Mouse (Mus musculus) R1 (cell line): ENCODE data around the gene Slc25a39.

Experiments used
- DNase-seq: peaks from one replicate; pipeline ENCODE4 v3.0.0-alpha.2; 2018; ENCODE audit warnings: low read depth, low spot score

Slc25a39 gene

DNA sequence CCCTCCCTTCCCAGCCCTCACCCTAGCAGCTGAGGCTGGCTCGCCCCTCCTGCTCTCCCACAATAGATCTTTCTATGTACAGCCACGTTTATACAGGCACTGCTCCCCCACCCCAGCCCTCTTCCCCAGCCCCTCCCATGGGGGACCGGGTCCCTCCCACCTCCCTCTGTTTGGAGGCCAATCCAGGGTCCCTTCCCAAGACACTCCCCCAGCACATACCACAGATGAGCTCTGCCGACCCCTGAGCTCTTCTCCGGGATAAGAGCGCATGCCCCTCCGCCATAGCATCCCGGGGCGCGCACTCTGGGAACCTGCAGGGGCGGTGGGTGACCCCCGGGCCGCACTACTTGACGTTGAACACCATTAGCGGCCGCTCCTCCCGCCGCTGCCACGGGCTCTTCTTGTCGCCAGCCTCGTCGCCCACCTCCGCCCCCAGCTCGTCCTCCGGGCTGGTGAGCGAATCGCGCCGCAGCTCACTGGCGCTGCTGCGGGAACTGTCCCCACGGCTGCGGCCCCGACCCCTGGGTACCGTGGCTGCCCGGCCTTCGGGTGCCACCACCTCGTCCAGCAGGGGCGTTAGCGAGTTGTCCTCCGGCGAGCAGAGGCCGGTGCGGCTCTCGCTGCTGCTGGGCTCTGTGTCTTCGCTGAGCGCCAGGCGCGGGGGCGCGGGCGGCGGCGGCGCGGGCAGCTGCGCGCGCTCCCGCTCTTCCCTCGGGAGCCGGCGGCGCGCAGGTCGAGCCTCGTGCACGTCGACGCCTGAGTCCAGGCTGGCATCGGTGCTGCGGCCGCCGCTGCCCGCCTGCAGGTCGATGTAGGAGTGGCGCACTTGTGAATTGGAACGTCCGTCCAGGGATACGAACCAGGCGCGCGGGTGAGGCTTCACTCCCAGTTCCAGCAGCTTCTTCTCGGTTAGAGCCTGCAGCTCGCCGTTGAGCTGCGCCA is 29.6 kb upstream of the Slc25a39 start:
- DNase-seq, result peak; percentile 96

DNA sequence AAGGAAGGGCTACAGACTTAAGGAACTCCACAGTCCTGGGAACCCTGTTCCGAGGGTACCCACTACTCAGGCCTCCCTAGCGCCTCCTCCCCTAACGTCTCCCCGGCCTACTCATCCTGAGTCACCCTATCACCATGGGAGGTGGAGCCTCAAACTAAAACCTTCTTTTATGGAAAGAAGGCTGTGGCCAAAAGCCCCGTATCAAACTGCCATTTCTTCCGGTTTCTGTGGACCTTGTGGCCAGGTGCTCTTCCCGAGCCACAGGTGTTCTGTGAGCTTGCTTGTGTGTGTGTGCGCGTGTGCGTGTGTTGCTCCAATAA is 28.7 kb upstream of the Slc25a39 start:
- DNase-seq, result peak; percentile 28

- no peak for DNase-seq
Measured at GRCm38 (mm10) chr11:102435754-102436470, 28.2 kb upstream of the Slc25a39 start.

DNA sequence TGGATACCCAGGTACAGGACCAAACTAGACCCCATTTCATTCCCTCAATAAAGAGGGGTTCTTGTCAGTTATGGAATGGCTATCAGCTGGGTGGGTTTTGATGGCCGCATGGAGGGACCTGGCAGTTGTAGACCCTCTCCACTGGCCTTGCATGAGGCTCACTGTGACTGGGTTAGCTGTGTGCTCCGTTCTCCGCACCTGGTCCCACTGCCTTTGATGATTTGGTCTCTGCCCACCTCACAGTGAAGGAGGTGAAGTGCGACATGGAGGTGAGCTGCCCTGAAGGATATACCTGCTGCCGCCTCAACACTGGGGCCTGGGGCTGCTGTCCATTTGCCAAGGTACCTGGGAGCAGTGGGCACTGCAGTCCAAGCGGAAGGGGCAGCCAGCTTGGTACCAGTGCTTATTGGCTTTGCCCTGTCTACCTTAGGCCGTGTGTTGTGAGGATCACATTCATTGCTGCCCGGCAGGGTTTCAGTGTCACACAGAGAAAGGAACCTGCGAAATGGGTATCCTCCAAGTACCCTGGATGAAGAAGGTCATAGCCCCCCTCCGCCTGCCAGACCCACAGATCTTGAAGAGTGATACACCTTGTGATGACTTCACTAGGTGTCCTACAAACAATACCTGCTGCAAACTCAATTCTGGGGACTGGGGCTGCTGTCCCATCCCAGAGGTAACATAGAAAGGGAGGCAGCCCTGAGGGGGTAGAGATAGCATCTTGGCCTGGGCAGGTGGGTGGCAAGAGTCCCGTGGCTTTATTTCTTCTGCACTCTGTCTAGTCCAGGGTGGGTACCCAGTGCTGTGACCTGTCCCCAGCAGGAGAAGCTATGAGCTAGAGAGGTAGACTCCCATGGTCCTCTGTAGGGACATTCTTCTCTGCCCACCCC is 27.3 kb upstream of the Slc25a39 start:
- no peak for DNase-seq

GRCm38 (mm10) chr11:102434406-102434805 is 26.7 kb upstream of the Slc25a39 start:
- peak; percentile 89 for DNase-seq

DNA sequence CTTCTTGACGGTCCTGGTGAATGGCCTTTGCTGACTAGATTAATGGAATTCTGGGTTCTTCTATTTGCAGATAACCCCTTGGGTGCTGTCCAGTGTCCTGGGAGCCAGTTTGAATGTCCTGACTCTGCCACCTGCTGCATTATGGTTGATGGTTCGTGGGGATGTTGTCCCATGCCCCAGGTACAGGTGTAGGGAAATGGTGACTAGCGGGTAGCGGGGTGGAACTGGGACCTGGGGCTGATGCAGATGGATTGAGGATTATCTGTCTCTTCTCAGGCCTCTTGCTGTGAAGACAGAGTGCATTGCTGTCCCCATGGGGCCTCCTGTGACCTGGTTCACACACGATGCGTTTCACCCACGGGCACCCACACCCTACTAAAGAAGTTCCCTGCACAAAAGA is 26.1 kb upstream of the Slc25a39 start:
- no peak for DNase-seq

DNA sequence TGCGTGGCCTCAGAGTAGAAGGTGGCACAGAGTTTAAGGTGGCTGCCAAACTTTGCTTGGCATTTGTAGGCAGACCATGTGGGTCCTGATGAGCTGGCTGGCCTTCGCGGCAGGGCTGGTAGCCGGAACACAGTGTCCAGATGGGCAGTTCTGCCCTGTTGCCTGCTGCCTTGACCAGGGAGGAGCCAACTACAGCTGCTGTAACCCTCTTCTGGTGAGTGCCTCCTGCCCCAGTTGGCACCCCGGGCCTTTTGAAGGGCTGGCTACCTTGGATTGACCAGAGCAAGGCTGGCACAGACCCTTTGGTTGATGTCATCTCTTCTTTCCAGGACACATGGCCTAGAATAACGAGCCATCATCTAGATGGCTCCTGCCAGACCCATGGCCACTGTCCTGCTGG is 25.1 kb upstream of the Slc25a39 start:
- DNase-seq, result no peak

DNA sequence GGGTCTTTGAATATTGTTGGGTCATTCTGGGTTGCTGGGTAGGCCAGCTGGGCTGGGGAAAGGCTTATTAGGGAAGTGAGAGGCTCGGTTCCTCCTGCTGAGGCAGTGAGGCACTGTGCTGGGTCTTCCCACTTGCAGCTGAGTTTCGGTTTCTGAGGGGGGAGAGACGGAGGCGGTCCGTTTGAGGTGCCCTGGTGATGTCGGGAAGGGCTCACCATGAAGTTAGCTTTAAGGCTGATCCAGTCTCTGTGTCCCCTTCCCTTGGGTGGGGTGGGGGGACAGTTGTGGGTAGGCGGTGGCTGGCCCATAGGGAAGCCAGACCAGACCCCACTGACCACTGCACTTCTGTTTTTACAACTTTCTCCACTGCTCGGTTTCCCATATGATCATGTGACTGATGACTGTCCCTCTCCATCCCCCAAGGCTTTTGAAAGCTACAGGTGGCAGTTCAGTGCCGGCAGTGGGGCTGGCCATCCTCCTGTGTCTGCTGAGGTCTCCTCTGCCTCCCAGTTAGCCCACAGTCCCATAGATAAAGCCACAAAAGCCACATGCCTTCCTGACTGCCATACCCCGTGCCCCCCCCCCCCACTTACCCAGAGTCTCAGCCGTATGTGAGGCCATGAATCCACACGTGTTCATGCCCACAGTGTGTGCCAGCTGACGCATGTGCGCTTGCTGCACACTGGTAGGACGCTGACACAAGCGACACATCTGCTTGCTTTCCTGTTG is 24.5 kb upstream of the Slc25a39 start:
- DNase-seq, result no peak

DNA sequence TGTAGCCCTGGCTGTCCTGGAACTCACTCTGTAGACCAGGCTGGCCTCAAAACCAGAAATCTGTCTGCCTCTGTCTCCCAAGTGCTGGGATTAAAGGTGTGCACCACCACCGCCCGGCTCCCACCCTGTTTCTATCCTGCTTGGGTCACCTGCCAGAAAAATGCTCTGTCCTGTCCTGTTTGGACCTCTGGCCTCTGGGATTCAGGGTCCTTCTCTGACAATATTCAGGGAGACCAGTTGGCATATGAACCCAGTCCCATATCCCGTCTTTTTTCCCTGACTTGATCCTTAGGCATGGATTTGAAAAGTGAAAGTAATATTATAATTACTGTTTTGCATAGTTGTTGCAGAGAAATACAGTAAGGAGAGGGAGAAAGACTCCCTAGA is 24.0 kb upstream of the Slc25a39 start:
- DNase-seq, result no peak

GRCm38 (mm10) chr11:102431018-102431645 is 23.4 kb upstream of the Slc25a39 start:
- DNase-seq, result peak; percentile 94

- peak; percentile 99 for DNase-seq
Measured at GRCm38 (mm10) chr11:102430121-102431017, 22.6 kb upstream of the Slc25a39 start, which contains the start of gene Grn. TSS of gene Grn (plus strand) at chr11:102430315.

DNA sequence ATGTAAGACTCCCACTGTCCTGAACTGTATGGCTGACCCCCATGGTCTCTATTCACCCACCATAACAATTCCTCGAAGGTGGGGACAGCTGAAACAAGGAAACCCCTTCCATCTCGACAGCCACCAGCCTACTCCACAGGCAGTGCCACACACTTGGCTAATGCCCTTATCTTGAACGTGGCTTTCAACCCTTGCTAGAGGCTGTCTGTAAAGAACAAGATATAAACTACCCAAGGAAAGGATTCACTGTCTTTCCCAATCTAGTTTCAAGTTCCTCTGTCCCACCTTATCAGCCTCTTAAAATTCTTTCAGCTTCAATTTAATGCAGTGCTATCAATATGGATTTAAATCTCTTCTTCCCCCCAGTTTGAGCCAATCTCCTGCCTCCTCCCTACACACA is 21.8 kb upstream of the Slc25a39 start:
- DNase-seq, result no peak

GRCm38 (mm10) chr11:102428981-102429540 is 21.3 kb upstream of the Slc25a39 start:
- no peak for DNase-seq

DNA sequence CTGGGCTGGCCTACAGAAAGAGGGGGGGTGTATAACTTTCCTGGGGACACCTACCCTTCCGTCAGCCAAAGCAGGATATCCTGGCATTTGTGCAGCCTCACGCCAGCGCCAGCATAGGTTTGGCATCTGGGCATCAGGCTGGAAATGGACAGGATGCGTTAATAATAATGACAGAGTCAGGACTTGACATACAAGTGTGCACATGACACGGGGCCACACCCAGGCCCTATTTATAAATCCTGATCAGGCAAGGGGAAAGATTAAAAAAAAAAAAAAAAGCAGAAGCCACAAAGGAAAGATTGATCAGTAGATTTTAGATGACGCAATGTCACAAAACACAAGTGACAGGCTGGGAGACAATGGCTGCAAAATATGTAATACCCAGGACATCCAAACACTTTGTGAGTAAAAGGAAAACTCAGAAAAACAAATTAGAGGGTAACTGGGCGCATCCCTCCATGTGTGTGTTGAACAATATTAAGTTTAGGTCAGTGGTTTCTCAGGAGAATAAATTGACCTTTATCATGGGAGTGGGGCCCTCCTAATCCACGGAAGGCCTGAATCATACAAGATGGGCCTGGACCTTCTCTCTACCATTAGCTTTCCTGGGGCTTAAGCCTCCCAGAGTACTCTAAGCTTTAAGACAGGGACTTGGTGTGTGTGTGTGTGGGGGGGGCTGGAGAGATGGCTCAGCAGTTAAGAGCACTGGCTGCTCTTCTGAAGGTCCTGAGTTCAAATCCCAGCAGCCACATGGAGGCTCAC is 18.0 kb upstream of the Slc25a39 start:
- DNase-seq, result no peak

DNA sequence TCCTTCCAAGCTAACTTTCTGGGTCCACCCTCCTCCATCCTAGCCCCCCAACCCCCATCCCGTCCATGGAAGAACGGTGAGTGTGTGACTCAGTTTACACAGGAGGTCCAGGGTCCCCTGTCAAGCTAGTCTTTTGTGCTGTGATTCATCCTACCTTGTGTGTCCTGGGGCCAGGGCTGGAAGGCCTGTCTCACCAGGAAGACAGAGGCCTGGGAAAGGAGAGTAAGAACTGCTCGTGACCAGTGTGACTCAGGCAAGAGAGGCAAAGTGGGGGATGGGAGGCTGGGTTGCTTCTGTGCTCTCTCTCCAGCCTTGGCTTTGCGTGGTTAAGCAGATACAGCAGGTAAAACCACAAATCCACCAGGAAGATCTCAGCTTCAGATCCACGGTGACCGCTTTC is 16.9 kb upstream of the Slc25a39 start:
- no peak for DNase-seq

- no peak for DNase-seq
Measured at GRCm38 (mm10) chr11:102421559-102421958, 13.8 kb upstream of the Slc25a39 start.

DNA sequence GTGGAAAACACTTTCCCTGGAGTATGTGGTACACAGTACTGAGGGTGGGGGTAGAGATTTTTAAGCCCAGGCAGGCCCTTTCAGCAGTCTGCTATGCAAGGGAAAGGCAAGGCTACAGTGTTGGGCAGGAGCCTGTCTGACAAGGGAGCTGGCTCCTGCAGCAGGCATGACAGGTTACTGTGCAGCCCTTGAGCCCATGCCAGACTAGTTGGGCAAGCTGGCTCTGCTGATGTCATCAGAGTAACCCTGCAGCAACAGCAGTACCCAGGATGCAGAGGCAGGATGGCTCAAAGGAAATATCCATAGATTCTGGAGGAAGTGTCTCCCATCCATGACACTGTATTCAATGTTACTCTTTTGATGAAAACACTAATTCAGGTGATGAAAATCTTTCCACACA is 11.1 kb upstream of the Slc25a39 start:
- DNase-seq, result no peak

- DNase-seq, result no peak
Measured at GRCm38 (mm10) chr11:102417160-102417559, 9.4 kb upstream of the Slc25a39 start.
